Mouse (Mus musculus) hindbrain, embryonic 11.5 days (tissue): ENCODE measurements around the gene Akap6. TPM values are rescaled to one million over a fixed set of nuclear protein-coding genes. Genes with fewer than 3 reads are reported as not detected.
"Not testable (repeated sequence)": the region's sequence is repeated elsewhere in the genome, so short reads cannot be mapped to it uniquely, and the experiment has no call there.

ENCODE experiments used
- ATAC-seq: fragments of 200-750 bp; cut with Nextera tagmentation; 2 replicates; pipeline ENCODE4 v1.8.0; 2017; ENCODE audit warnings: mild to moderate bottlenecking, moderate TSS enrichment, moderate library complexity; ENCODE audit not compliant: low FRiP score
- DNase-seq: peaks from one replicate; pipeline ENCODE4 v3.0.0-alpha.2; 2015; ENCODE audit warnings: low spot score
- H3K27ac ChIP-seq: fragments of 300-500 bp; sonication (generic); 2 replicates; pipeline ENCODE4 v1.5.1; 2014; ENCODE audit warnings: mild to moderate bottlenecking, low read depth, low read length
- H3K27me3 ChIP-seq: fragments of 300-500 bp; sonication (generic); 2 replicates; pipeline ENCODE4 v1.6.1; 2014; ENCODE audit warnings: mild to moderate bottlenecking, low read length, moderate library complexity, mixed read lengths; ENCODE audit not compliant: control insufficient read depth, insufficient read depth
- H3K36me3 ChIP-seq: fragments of 300-500 bp; sonication (generic); 2 replicates; pipeline ENCODE4 v1.6.1; 2014; ENCODE audit warnings: mild to moderate bottlenecking, low read length, moderate library complexity, mixed read lengths; ENCODE audit not compliant: control insufficient read depth, insufficient read depth
- H3K4me1 ChIP-seq: fragments of 300-500 bp; sonication (generic); replicated peaks from 2 replicates; pipeline ENCODE4 v1.6.1; 2014; ENCODE audit warnings: low read length, mixed read lengths; ENCODE audit not compliant: control insufficient read depth, insufficient read depth
- H3K4me2 ChIP-seq: fragments of 300-500 bp; sonication (generic); replicated peaks from 2 replicates; pipeline ENCODE4 v1.6.1; 2014; ENCODE audit warnings: mild to moderate bottlenecking, low read depth, low read length
- H3K4me3 ChIP-seq: fragments of 300-500 bp; sonication (generic); 2 replicates; pipeline ENCODE4 v1.5.1; 2014; ENCODE audit warnings: low read depth, low read length
- H3K9ac ChIP-seq: fragments of 300-500 bp; sonication (generic); 2 replicates; pipeline ENCODE4 v1.6.1; 2014; ENCODE audit warnings: low read depth, low read length
- H3K9me3 ChIP-seq: fragments of 300-500 bp; sonication (generic); 2 replicates; pipeline ENCODE4 v1.6.1; 2016; ENCODE audit warnings: low read length; ENCODE audit not compliant: control insufficient read depth
- WGBS: fragments of 180-500 bp; shearing (Covaris S2); extraction: QIAGEN DNeasy Blood & Tissue Kit; methylation state at CpG from one replicate; pipeline ENCODE4 v1.1.7; 2014; 5-methylcytosine and 5-hydroxymethylcytosine counted together
- polyA plus RNA-seq: library from polyadenylated mRNA; unstranded; fragments of >200 nt; fragmentation: Nextera tagmentation; extraction: Ambion mirVana; gene quantifications from 2 replicates; pipeline ENCODE4 v1.2.1, GENCODE M21; 2014

The Akap6 gene
- polyA plus RNA-seq, 1 experiment from 2014 or later, result 35.7 TPM

GRCm38 (mm10) chr12:52724039-52724615 is 24.9 kb downstream of the Akap6 start:
- not testable (repeated sequence) for DNase-seq, H3K36me3 ChIP-seq, H3K4me2 ChIP-seq, ATAC-seq, H3K4me3 ChIP-seq, H3K27me3 ChIP-seq, H3K27ac ChIP-seq, H3K9me3 ChIP-seq, H3K9ac ChIP-seq, H3K4me1 ChIP-seq
- WGBS, result 72% methylated on average over 3 of the region's 3 CpGs

- Histone ChIP-seq H3K27ac (no peak overlapping the region), H3K9me3 (no peaks in the 10 kb centered on the region; the same call in 1 of the 2 replicates), H3K27me3 (no peaks in the 10 kb centered on the region), H3K9ac (no peak overlapping the region), H3K36me3 (no peaks in the 10 kb centered on the region), H3K4me3 (no peak overlapping the region), H3K4me1 (no peaks in the 10 kb centered on the region), H3K4me2 (no peak overlapping the region)
- ATAC-seq (no peak), DNase-seq (no peak)
- 66% methylated on average over 10 of the region's 10 CpGs for WGBS
These were observed 27.4 kb downstream of the Akap6 start for GRCm38 (mm10) chr12:52726434-52727231.

- 85% methylated on average over 6 of the region's 6 CpGs for WGBS
- no peak for DNase-seq
These were observed 30.2 kb downstream of the Akap6 start for GRCm38 (mm10) chr12:52729396-52729795.

GRCm38 (mm10) chr12:52735161-52735560 is 36.0 kb downstream of the Akap6 start:
- not testable (repeated sequence) for ATAC-seq, H3K36me3 ChIP-seq, H3K9me3 ChIP-seq, H3K27ac ChIP-seq, H3K27me3 ChIP-seq, H3K4me2 ChIP-seq, H3K9ac ChIP-seq, H3K4me1 ChIP-seq, DNase-seq, H3K4me3 ChIP-seq
- 94% methylated on average over 6 of the region's 11 CpGs for WGBS

More at GRCm38 (mm10) chr12:52729396-52729795, 30.2 kb downstream of the Akap6 start:
- H3K27me3 ChIP-seq, result no peaks in the 10 kb centered on the region
- ATAC-seq, result no peak
- no peak overlapping the region for H3K4me2 ChIP-seq
- H3K4me1 ChIP-seq, result no peaks in the 10 kb centered on the region
- H3K36me3 ChIP-seq, result no peaks in the 10 kb centered on the region
- H3K4me3 ChIP-seq, result no peak overlapping the region
- no peak overlapping the region for H3K27ac ChIP-seq
- no peaks in the 10 kb centered on the region; the same call in 1 of the 2 replicates for H3K9me3 ChIP-seq
- no peak overlapping the region for H3K9ac ChIP-seq

GRCm38 (mm10) chr12:52737151-52737550 is 38.0 kb downstream of the Akap6 start:
- Histone ChIP-seq H3K4me2 (no peak overlapping the region), H3K9ac (no peak overlapping the region), H3K9me3 (no peaks in the 10 kb centered on the region), H3K4me3 (no peak overlapping the region), H3K4me1 (no peaks in the 10 kb centered on the region), H3K27me3 (no peaks in the 10 kb centered on the region), H3K27ac (no peak overlapping the region), H3K36me3 (no peaks in the 10 kb centered on the region)
- ATAC-seq (no peak), DNase-seq (no peak)
- 95% methylated on average over 1 of the region's 1 CpGs for WGBS

GRCm38 (mm10) chr12:52739326-52739725 is 40.1 kb downstream of the Akap6 start:
- no peak overlapping the region for H3K27ac ChIP-seq
- H3K27me3 ChIP-seq, result no peaks in the 10 kb centered on the region
- H3K4me2 ChIP-seq, result no peak overlapping the region
- no peaks in the 10 kb centered on the region for H3K4me1 ChIP-seq
- H3K9ac ChIP-seq, result no peak overlapping the region
- H3K4me3 ChIP-seq, result no peak overlapping the region
- ATAC-seq (no peak), DNase-seq (no peak)
- no peaks in the 10 kb centered on the region for H3K9me3 ChIP-seq
- H3K36me3 ChIP-seq, result no peaks in the 10 kb centered on the region
- WGBS, result 66% methylated on average over 3 of the region's 3 CpGs

GRCm38 (mm10) chr12:52741801-52742200 is 42.6 kb downstream of the Akap6 start:
- Histone ChIP-seq H3K4me3 (no peak overlapping the region), H3K27me3 (no peaks in the 10 kb centered on the region), H3K9ac (no peak overlapping the region), H3K4me1 (no peaks in the 10 kb centered on the region), H3K27ac (no peak overlapping the region), H3K4me2 (no peak overlapping the region), H3K9me3 (no peaks in the 10 kb centered on the region), H3K36me3 (no peaks in the 10 kb centered on the region)
- 94% methylated on average over 5 of the region's 5 CpGs for WGBS
- ATAC-seq (no peak), DNase-seq (no peak)

GRCm38 (mm10) chr12:52750006-52750405 is 50.8 kb downstream of the Akap6 start:
- H3K4me1 ChIP-seq, result no peaks in the 10 kb centered on the region
- DNase-seq (no peak), ATAC-seq (no peak)
- H3K27ac ChIP-seq, result no peak overlapping the region
- no peak overlapping the region for H3K4me3 ChIP-seq
- H3K9ac ChIP-seq, result no peak overlapping the region
- H3K9me3 ChIP-seq, result no peaks in the 10 kb centered on the region
- no peaks in the 10 kb centered on the region for H3K27me3 ChIP-seq
- H3K4me2 ChIP-seq, result no peak overlapping the region
- 60% methylated on average over 12 of the region's 12 CpGs for WGBS
- no peaks in the 10 kb centered on the region for H3K36me3 ChIP-seq

GRCm38 (mm10) chr12:52755649-52756048 is 56.5 kb downstream of the Akap6 start:
- no peaks in the 10 kb centered on the region for H3K9me3 ChIP-seq
- no peak overlapping the region for H3K9ac ChIP-seq
- WGBS, result 82% methylated on average over 2 of the region's 2 CpGs
- no peak for DNase-seq
- no peaks in the 10 kb centered on the region for H3K4me1 ChIP-seq
- no peak overlapping the region for H3K4me3 ChIP-seq
- no peaks in the 10 kb centered on the region for H3K36me3 ChIP-seq
- no peak overlapping the region for H3K27ac ChIP-seq
- H3K27me3 ChIP-seq, result no peaks in the 10 kb centered on the region
- no peak overlapping the region for H3K4me2 ChIP-seq
- no peak for ATAC-seq
